ENCODE assay signal across 13 mouse cellular contexts in genomic region chr15:8652637-8653036, GRCm38 (mm10).
"Had no signal": no experiment of that assay in that cellular context is flagged by ENCODE, and none has a peak within 500 bp of the region (broad histone marks: within the 10 kb centered on the region; RNA-seq: fewer than 3 reads in every experiment).

No protein-coding gene starts in this region.

- H3K4me2 ChIP-seq: kidney, embryonic 15.5 days had no signal

- H3K9me3 ChIP-seq: kidney, embryonic 15.5 days; limb, embryonic 13.5 days had no signal

- H3K36me3 ChIP-seq: kidney, embryonic 15.5 days had no signal

- DNase-seq: kidney, postnatal 25 days; lung, adult 2 months; lung, postnatal 36 days; retina, postnatal 1 day; right cerebral cortex, postnatal 4 days; spleen, adult 18-20 months; thymus, adult 18-20 months; thymus, postnatal 14 days had no signal

- H3K9ac ChIP-seq: kidney, embryonic 15.5 days; limb, embryonic 13.5 days; liver, embryonic 14.5 days had no signal

- H3K27ac ChIP-seq: limb, embryonic 13.5 days; liver, embryonic 14.5 days had no signal

- H3K27me3 ChIP-seq: kidney, embryonic 15.5 days; limb, embryonic 13.5 days had no signal

- H3K4me3 ChIP-seq: kidney, embryonic 15.5 days; limb, embryonic 13.5 days had no signal

- ATAC-seq: lung, postnatal 0 days; midbrain, embryonic 16.5 days had no signal
